Mouse (Mus musculus) lung, embryonic 14.5 days (tissue): ENCODE measurements at regions not wholly inside any gene's neighbourhood (a gene's known extent, or its start where the extent isn't known, plus 50 kb on each side); places are given as distances from the start of the nearest gene placed in this dataset.

Experiments
- ATAC-seq: fragments of 200-750 bp; cut with Nextera tagmentation; 2 replicates; pipeline ENCODE4 v1.8.0; 2017; ENCODE audit warnings: mild to moderate bottlenecking, moderate TSS enrichment, moderate library complexity; ENCODE audit not compliant: insufficient read depth
- DNase-seq: peaks from one replicate; pipeline ENCODE4 v3.0.0-alpha.2; 2015
- H3K27ac ChIP-seq: fragments of 300-500 bp; sonication (generic); 2 replicates; pipeline ENCODE4 v1.5.1; 2014; ENCODE audit warnings: low read depth, mild to moderate bottlenecking, moderate library complexity
- H3K27me3 ChIP-seq: fragments of 300-500 bp; sonication (generic); 2 replicates; pipeline ENCODE4 v1.6.1; 2014; ENCODE audit warnings: low read length, control low read depth; ENCODE audit not compliant: insufficient read depth
- H3K36me3 ChIP-seq: fragments of 300-500 bp; sonication (generic); 2 replicates; pipeline ENCODE4 v1.6.1; 2014; ENCODE audit warnings: control low read depth; ENCODE audit not compliant: insufficient read depth
- H3K4me1 ChIP-seq: fragments of 300-500 bp; sonication (generic); 2 replicates; pipeline ENCODE4 v1.6.1; 2014; ENCODE audit warnings: antibody characterized with exemption, control low read depth; ENCODE audit not compliant: insufficient read depth
- H3K4me2 ChIP-seq: fragments of 300-500 bp; sonication (generic); 2 replicates; pipeline ENCODE4 v1.6.1; 2014; ENCODE audit warnings: mild to moderate bottlenecking
- H3K4me3 ChIP-seq: fragments of 300-500 bp; sonication (generic); 2 replicates; pipeline ENCODE4 v1.5.1; 2014; ENCODE audit warnings: low read depth, low read length
- H3K9ac ChIP-seq: fragments of 300-500 bp; sonication (generic); 2 replicates; pipeline ENCODE4 v1.6.1; 2014
- H3K9me3 ChIP-seq: fragments of 300-500 bp; sonication (generic); 2 replicates; pipeline ENCODE4 v1.6.1; 2016; ENCODE audit warnings: low read depth, low read length, control low read depth
- CTCF ChIP-seq: IDR thresholded peaks from 2 replicates; pipeline ENCODE4 v1.5.1; 2016; ENCODE audit warnings: antibody characterized with exemption, low read depth
- WGBS: fragments of 180-500 bp; shearing (Covaris S2); extraction: QIAGEN DNeasy Blood & Tissue Kit; methylation state at CpG from one replicate; pipeline ENCODE4 v1.1.7; 2014; 5-methylcytosine and 5-hydroxymethylcytosine counted together

GRCm38 (mm10) chr4:28440161-28440560 is 372.8 kb upstream of the Epha7 start:
- H3K9me3 ChIP-seq = no peaks in the 10 kb centered on the region
- no peak overlapping the region for H3K4me2 ChIP-seq
- H3K27me3 ChIP-seq = no peaks in the 10 kb centered on the region
- no peak overlapping the region for H3K4me3 ChIP-seq
- H3K9ac ChIP-seq = no peak overlapping the region
- DNase-seq (peak; percentile 73), ATAC-seq (peak; percentile 75)
- no peaks in the 10 kb centered on the region for H3K4me1 ChIP-seq
- WGBS = 39% methylated on average over 1 of the region's 1 CpGs
- no peaks in the 10 kb centered on the region for H3K36me3 ChIP-seq
- no peak for TF ChIP-seq CTCF
- no peak overlapping the region for H3K27ac ChIP-seq

GRCm38 (mm10) chr4:28453111-28453510 is 359.8 kb upstream of the Epha7 start:
- no peaks in the 10 kb centered on the region for H3K27me3 ChIP-seq
- H3K4me1 ChIP-seq = no peaks in the 10 kb centered on the region
- 72% methylated on average over 1 of the region's 1 CpGs for WGBS
- ATAC-seq (no peak), DNase-seq (no peak)
- TF ChIP-seq CTCF = no peak
- no peak overlapping the region for H3K4me2 ChIP-seq
- no peak overlapping the region for H3K4me3 ChIP-seq
- no peaks in the 10 kb centered on the region for H3K9me3 ChIP-seq
- H3K9ac ChIP-seq = no peak overlapping the region
- H3K36me3 ChIP-seq = no peaks in the 10 kb centered on the region
- H3K27ac ChIP-seq = no peak overlapping the region

DNA sequence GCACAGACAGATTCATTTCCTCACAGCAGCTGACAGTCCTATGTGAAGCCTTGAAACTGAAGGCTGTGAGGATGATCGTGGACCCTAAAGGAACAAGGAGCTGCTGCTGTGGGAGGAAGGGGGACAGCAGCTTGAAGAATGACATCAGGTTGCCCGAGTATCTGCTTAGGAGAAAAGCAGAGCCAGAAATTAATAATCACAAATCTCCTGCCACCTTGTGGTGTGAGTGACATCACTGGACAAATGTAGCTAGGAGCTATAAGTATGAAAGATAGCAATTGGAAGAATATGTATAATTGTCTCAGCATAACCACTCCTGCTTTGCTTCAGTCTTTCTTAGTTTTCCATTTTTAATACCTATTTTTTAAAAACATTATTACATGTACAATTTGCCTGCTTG is 356.6 kb upstream of the Epha7 start:
- Histone ChIP-seq H3K9ac (no peak overlapping the region), H3K36me3 (no peaks in the 10 kb centered on the region), H3K27ac (no peak overlapping the region), H3K27me3 (no peaks in the 10 kb centered on the region), H3K4me3 (no peak overlapping the region), H3K4me2 (no peak overlapping the region), H3K4me1 (no peaks in the 10 kb centered on the region), H3K9me3 (no peaks in the 10 kb centered on the region)
- DNase-seq = peak; percentile 10
- no peak for ATAC-seq
- WGBS = 24% methylated on average over 2 of the region's 2 CpGs
- TF ChIP-seq CTCF = no peak
